Mouse (Mus musculus): ENCODE data around the gene Rnf212.

GRCm38 (mm10) chr5:108744629-108745028 lies 30.2 kb downstream of the Rnf212 start:
- no peak for TF ChIP-seq CTCF (IDR thresholded peaks at IDR 0.05; ENCODE audit: extremely low read depth, insufficient read depth, insufficient read length, insufficient replicate concordance)
- TF ChIP-seq POLR2A (IDR thresholded peaks at IDR 0.05; ENCODE audit: low read depth, low read length): no peak
